Mouse (Mus musculus) heart, postnatal 0 days (tissue): Measurements from ENCODE around the gene Lrrc17.

Experiments used
- CTCF ChIP-seq: IDR thresholded peaks from 2 replicates; pipeline ENCODE4 v1.5.1; 2016; ENCODE audit warnings: antibody characterized with exemption, control low read depth, low read depth
- EP300 ChIP-seq: IDR thresholded peaks from 2 replicates; pipeline ENCODE4 v1.6.1; 2016; ENCODE audit warnings: antibody characterized with exemption, low read depth

- no peak for TF ChIP-seq CTCF
- TF ChIP-seq EP300 = no peak
Measured at GRCm38 (mm10) chr5:21547005-21547404, 3.6 kb downstream of the Lrrc17 start.
